ENCODE assay signal across 25 mouse cellular contexts in genomic region chr14:28515331-28515730, GRCm38 (mm10). TPM values are rescaled to one million over a fixed set of nuclear protein-coding genes. Genes with fewer than 3 reads are reported as not detected.
DNase-seq lines count a peak whose midpoint lies in the region; ATAC-seq and TF ChIP-seq lines count a peak whose summit lies in the region.
"Had no signal": no experiment of that assay in that cellular context is flagged by ENCODE, and none has a peak within 500 bp of the region (broad histone marks: within the 10 kb centered on the region; RNA-seq: fewer than 3 reads in every experiment).

No protein-coding gene starts in this region.

- TF ChIP-seq EP300 in liver, postnatal 0 days (IDR thresholded peaks at IDR 0.05; ENCODE audit: low read depth): no peak

- WGBS in embryonic facial prominence, embryonic 12.5 days: 31% methylated on average over 6 of the region's 6 CpGs
- 28% methylated on average over 6 of the region's 6 CpGs for WGBS in hindbrain, embryonic 13.5 days
- WGBS in limb, embryonic 12.5 days: 52% methylated on average over 6 of the region's 6 CpGs
- WGBS in liver, postnatal 0 days (ENCODE audit: insufficient replicate concordance): 57% methylated on average over 6 of the region's 6 CpGs
- WGBS in forebrain, embryonic 10.5 days: 44% methylated on average over 6 of the region's 6 CpGs

- H3K27me3 ChIP-seq in embryonic facial prominence, embryonic 12.5 days: no peaks in the 10 kb centered on the region
- peaks cover 33% of the 10 kb centered on the region for H3K27me3 ChIP-seq in hindbrain, embryonic 13.5 days
- no peaks in the 10 kb centered on the region for H3K27me3 ChIP-seq in limb, embryonic 12.5 days
- H3K27me3 ChIP-seq in liver, postnatal 0 days (ENCODE audit: insufficient read depth, low read length): peaks cover 37% of the 10 kb centered on the region
- H3K27me3 ChIP-seq in forebrain, embryonic 10.5 days (ENCODE audit: poor library complexity, severe bottlenecking): peaks cover 80% of the 10 kb centered on the region

- peak overlapping the region; percentile 33; the same call in 1 of the 2 replicates for H3K4me3 ChIP-seq in embryonic facial prominence, embryonic 12.5 days
- H3K4me3 ChIP-seq in hindbrain, embryonic 13.5 days: no peak overlapping the region
- H3K4me3 ChIP-seq in limb, embryonic 12.5 days (replicated peaks): peak overlapping the region; percentile 87
- no peak overlapping the region for H3K4me3 ChIP-seq in liver, postnatal 0 days (ENCODE audit: low read depth, low read length)
- H3K4me3 ChIP-seq in forebrain, embryonic 10.5 days: no peak overlapping the region
- H3K4me3 ChIP-seq: forebrain, embryonic 12.5 days; heart, adult 2 months; heart, embryonic 15.5 days; intestine, embryonic 15.5 days; neural tube, embryonic 15.5 days; stomach, embryonic 15.5 days had no signal

- TF ChIP-seq CTCF in liver, postnatal 0 days (IDR thresholded peaks at IDR 0.05; ENCODE audit: low read depth): no peak

- H3K4me2 ChIP-seq in embryonic facial prominence, embryonic 12.5 days (replicated peaks): peak overlapping the region; percentile 88
- peak overlapping the region; percentile 90 for H3K4me2 ChIP-seq in hindbrain, embryonic 13.5 days
- peak overlapping the region; percentile 91 for H3K4me2 ChIP-seq in limb, embryonic 12.5 days
- H3K4me2 ChIP-seq in liver, postnatal 0 days (ENCODE audit: low read depth, low read length): no peak overlapping the region
- H3K4me2 ChIP-seq: forebrain, embryonic 12.5 days; heart, embryonic 15.5 days; intestine, embryonic 15.5 days; liver, embryonic 11.5 days; neural tube, embryonic 15.5 days; stomach, embryonic 15.5 days had no signal

- DNase-seq in heart, adult 11 months: peak; percentile 58
- no peak for DNase-seq in heart, adult 8-10 months (ENCODE audit: low spot score)
- DNase-seq in liver, postnatal 0 days: no peak
- DNase-seq in lung, postnatal 4 days: no peak
- no peak for DNase-seq in forebrain, embryonic 10.5 days (ENCODE audit: extremely low spot score, low spot score)
- DNase-seq: adrenal gland, postnatal 10 days; cerebellum, adult 18-20 months; cerebellum, postnatal 14 days; gastrocnemius, postnatal 25 days; heart, adult 2 months; heart, postnatal 36 days; kidney, adult 8-10 months; kidney, postnatal 10 days; lung, adult 18-20 months; thymus, adult 2 months had no signal

- peak overlapping the region; percentile 17 for H3K9ac ChIP-seq in embryonic facial prominence, embryonic 12.5 days
- peak overlapping the region; percentile 20; the same call in 1 of the 2 replicates for H3K9ac ChIP-seq in hindbrain, embryonic 13.5 days
- peak overlapping the region; percentile 47; the same call in 1 of the 2 replicates for H3K9ac ChIP-seq in limb, embryonic 12.5 days (replicated peaks)
- H3K9ac ChIP-seq in liver, postnatal 0 days (replicated peaks): no peak overlapping the region
- H3K9ac ChIP-seq: forebrain, embryonic 12.5 days; heart, embryonic 15.5 days; intestine, embryonic 15.5 days; neural tube, embryonic 15.5 days; stomach, embryonic 15.5 days had no signal

- H3K27ac ChIP-seq in embryonic facial prominence, embryonic 12.5 days: 0 out of 2 replicates have a peak overlapping the region, but pooled peaks have one; percentile 7
- H3K27ac ChIP-seq in hindbrain, embryonic 13.5 days: peak overlapping the region; percentile 30
- peak overlapping the region; percentile 50; the same call in 1 of the 2 replicates for H3K27ac ChIP-seq in limb, embryonic 12.5 days
- H3K27ac ChIP-seq in liver, postnatal 0 days (ENCODE audit: low read depth): no peak overlapping the region
- H3K27ac ChIP-seq in forebrain, embryonic 10.5 days: no peak overlapping the region
- H3K27ac ChIP-seq: forebrain, embryonic 12.5 days; heart, adult 2 months; heart, embryonic 15.5 days; intestine, embryonic 15.5 days; neural tube, embryonic 15.5 days; stomach, embryonic 15.5 days had no signal

- no peak for ATAC-seq in embryonic facial prominence, embryonic 12.5 days (ENCODE audit: insufficient number of reproducible peaks, insufficient read depth, low FRiP score, low TSS enrichment)
- no peak for ATAC-seq in hindbrain, embryonic 13.5 days (ENCODE audit: low FRiP score)
- ATAC-seq in limb, embryonic 12.5 days (ENCODE audit: insufficient number of reproducible peaks, insufficient read depth, low FRiP score, low TSS enrichment, low read depth): no peak
- ATAC-seq in liver, postnatal 0 days: no peak
- ATAC-seq: intestine, embryonic 15.5 days had no signal

- peaks cover 47% of the 10 kb centered on the region for H3K36me3 ChIP-seq in embryonic facial prominence, embryonic 12.5 days
- H3K36me3 ChIP-seq in hindbrain, embryonic 13.5 days: 0 out of 2 replicates have a peak, but pooled peaks cover 3% of the 10 kb centered on the region
- peaks cover 93% of the 10 kb centered on the region for H3K36me3 ChIP-seq in limb, embryonic 12.5 days
- no peaks in the 10 kb centered on the region for H3K36me3 ChIP-seq in liver, postnatal 0 days (replicated peaks; ENCODE audit: insufficient read depth, low read length)
- peaks cover 48% of the 10 kb centered on the region for H3K36me3 ChIP-seq in forebrain, embryonic 10.5 days (replicated peaks)
- H3K36me3 ChIP-seq: forebrain, embryonic 12.5 days; intestine, embryonic 15.5 days; neural tube, embryonic 15.5 days; stomach, embryonic 15.5 days had no signal

- H3K4me1 ChIP-seq in embryonic facial prominence, embryonic 12.5 days: peaks cover 21% of the 10 kb centered on the region; the same call in 1 of the 2 replicates
- peaks cover 39% of the 10 kb centered on the region for H3K4me1 ChIP-seq in hindbrain, embryonic 13.5 days (replicated peaks)
- peaks cover 69% of the 10 kb centered on the region for H3K4me1 ChIP-seq in limb, embryonic 12.5 days (replicated peaks)
- H3K4me1 ChIP-seq in liver, postnatal 0 days (ENCODE audit: insufficient read depth): no peaks in the 10 kb centered on the region
- H3K4me1 ChIP-seq in forebrain, embryonic 10.5 days: peaks cover 55% of the 10 kb centered on the region
- H3K4me1 ChIP-seq: stomach, embryonic 15.5 days had no signal

- H3K9me3 ChIP-seq in embryonic facial prominence, embryonic 12.5 days: no peaks in the 10 kb centered on the region
- no peaks in the 10 kb centered on the region for H3K9me3 ChIP-seq in hindbrain, embryonic 13.5 days
- H3K9me3 ChIP-seq in limb, embryonic 12.5 days: no peaks in the 10 kb centered on the region
- H3K9me3 ChIP-seq in liver, postnatal 0 days (ENCODE audit: low read length): no peaks in the 10 kb centered on the region
- H3K9me3 ChIP-seq in forebrain, embryonic 10.5 days: no peaks in the 10 kb centered on the region
- H3K9me3 ChIP-seq: forebrain, embryonic 12.5 days; heart, embryonic 15.5 days; intestine, embryonic 15.5 days; neural tube, embryonic 15.5 days; stomach, embryonic 15.5 days had no signal

RNA-seq across cellular contexts. Expression of gene Wnt5a, which starts 10.8 kb away (rescaled TPM):
- total RNA-seq in heart, adult 8-10 months (2022): 10 to 100 TPM; 12.1 to 14.7 (median 13.0) TPM
- 91.5 and 117 TPM in 2 replicates for polyA plus RNA-seq in embryonic facial prominence, embryonic 12.5 days (2016; fragmentation: Nextera tagmentation; extraction: Ambion mirVana)
- 25.4 and 35.4 TPM in 2 replicates for polyA plus RNA-seq in hindbrain, embryonic 13.5 days (2015; fragmentation: Nextera tagmentation; extraction: Ambion mirVana)
- 189 and 199 TPM in 2 replicates for polyA plus RNA-seq in limb, embryonic 12.5 days (2016; fragmentation: Nextera tagmentation; extraction: Ambion mirVana)
- 0.14 and 0.37 TPM in 2 replicates for polyA plus RNA-seq in liver, postnatal 0 days (2015; fragmentation: Nextera tagmentation; extraction: Ambion mirVana)
- polyA plus RNA-seq in forebrain, embryonic 10.5 days (2016; fragmentation: Nextera tagmentation; extraction: Ambion mirVana): 18.1 and 24.1 TPM in 2 replicates
- total RNA-seq: megakaryocyte-erythroid progenitor cell, adult 5-6 weeks had no signal

Comparison
In these comparisons a context has a peak if more than half of its experiments do, and no peak if none do; other contexts are left out.
1. H3K27ac ChIP-seq: peak in embryonic facial prominence, embryonic 12.5 days (single experiment), hindbrain, embryonic 13.5 days (single experiment) and limb, embryonic 12.5 days (single experiment); none in liver, postnatal 0 days (single experiment) and forebrain, embryonic 10.5 days (single experiment).
2. H3K4me3 ChIP-seq: peak in embryonic facial prominence, embryonic 12.5 days (single experiment) and limb, embryonic 12.5 days (single experiment); none in hindbrain, embryonic 13.5 days (single experiment), liver, postnatal 0 days (single experiment) and forebrain, embryonic 10.5 days (single experiment).
3. RNA of gene Wnt5a, which starts 10.8 kb away (polyA plus RNA-seq): 189 to 199 TPM in limb, embryonic 12.5 days, 91.5 to 117 TPM in embryonic facial prominence, embryonic 12.5 days, 25.4 to 35.4 TPM in hindbrain, embryonic 13.5 days and 18.1 to 24.1 TPM in forebrain, embryonic 10.5 days; 0.14 to 0.37 TPM in liver, postnatal 0 days; every median in the first group is over 10 times any median in the second.